Mouse (Mus musculus): ENCODE results near the gene Mpzl1. TPM values are rescaled to one million over a fixed set of nuclear protein-coding genes. Genes with fewer than 3 reads are reported as not detected.

Mpzl1 gene
- polyA plus RNA-seq, 1 experiment from 2014 or later, result 140 TPM

DNA sequence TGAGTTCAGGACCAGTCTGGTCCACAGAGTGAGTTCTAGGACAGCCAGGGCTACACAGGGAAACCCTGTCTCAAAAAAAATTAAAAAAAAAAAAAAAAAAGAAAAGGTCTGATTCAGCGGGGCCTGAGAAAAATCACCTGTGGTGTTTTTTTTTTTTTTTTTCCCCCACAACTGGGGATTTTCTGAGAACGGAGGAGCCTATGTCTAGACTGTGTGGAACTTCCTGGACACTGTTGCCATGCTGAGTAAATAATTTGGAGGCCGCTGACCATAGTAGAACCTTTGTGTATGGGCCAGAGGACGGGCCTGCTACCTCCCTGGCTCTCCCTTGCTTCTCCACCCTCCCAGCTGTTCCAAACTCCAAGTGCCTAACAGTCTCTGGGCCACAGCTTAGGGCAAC lies 34.6 kb upstream of the Mpzl1 start:
- H3K27me3 ChIP-seq, result no peaks in the 10 kb centered on the region
- H3K4me3 ChIP-seq, result no peak overlapping the region
- no peaks in the 10 kb centered on the region for H3K36me3 ChIP-seq
- ATAC-seq (ENCODE audit: low FRiP score), result no peak
- no peaks in the 10 kb centered on the region for H3K4me1 ChIP-seq
- H3K9ac ChIP-seq, result no peak overlapping the region
- H3K9me3 ChIP-seq (replicated peaks), result no peaks in the 10 kb centered on the region
- no peak overlapping the region for H3K4me2 ChIP-seq (replicated peaks)
- 77% methylated on average over 4 of the region's 4 CpGs for whole genome bisulfite sequencing
- no peak overlapping the region for H3K27ac ChIP-seq

DNA sequence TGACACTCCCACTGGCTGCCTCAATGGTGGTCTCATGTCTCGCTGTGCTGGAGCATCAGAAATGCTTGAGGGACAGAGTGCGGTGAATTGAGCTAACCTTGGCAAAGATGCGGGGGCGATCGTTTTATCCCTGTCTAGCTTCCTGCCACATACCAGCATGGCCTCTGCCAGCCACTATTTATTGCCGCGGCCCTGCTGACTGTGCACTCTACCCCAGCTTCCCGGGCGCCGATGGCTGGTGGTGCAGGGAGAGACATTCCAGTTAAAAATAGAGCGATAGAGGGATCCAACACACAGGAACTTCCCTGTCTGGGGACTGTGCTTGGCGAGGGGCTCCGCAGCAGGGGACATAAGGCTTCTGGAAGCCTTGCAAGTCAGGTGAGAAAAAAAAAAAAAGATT lies 33.0 kb upstream of the Mpzl1 start:
- ATAC-seq (ENCODE audit: low FRiP score), result no peak
- H3K9me3 ChIP-seq (replicated peaks), result no peaks in the 10 kb centered on the region
- H3K27ac ChIP-seq, result no peak overlapping the region
- no peak overlapping the region for H3K4me2 ChIP-seq (replicated peaks)
- WGBS, result 58% methylated on average over 13 of the region's 13 CpGs
- H3K4me1 ChIP-seq, result peaks cover 7% of the 10 kb centered on the region
- H3K27me3 ChIP-seq, result no peaks in the 10 kb centered on the region
- no peak overlapping the region for H3K9ac ChIP-seq
- H3K36me3 ChIP-seq, result no peaks in the 10 kb centered on the region
- H3K4me3 ChIP-seq, result no peak overlapping the region

DNA sequence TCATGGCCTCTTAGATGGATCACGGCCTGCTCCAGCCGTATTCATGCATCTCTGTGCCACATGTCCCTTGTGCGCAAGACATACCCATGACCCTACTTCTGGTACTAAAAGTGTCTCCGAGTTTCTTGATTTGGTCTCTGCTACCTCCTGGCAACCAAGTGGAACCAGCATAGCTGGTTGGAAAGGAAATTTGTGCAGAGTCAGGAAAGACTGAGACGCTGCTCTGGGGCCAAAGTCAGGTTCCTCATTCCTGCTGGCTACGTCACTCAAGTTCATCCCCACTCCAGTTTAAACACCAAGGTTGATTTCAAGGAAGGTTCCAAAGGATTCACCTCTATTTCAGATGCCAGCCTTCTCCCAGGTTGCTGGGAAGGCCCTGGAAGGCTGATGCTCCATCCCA lies 32.6 kb upstream of the Mpzl1 start:
- WGBS, result 90% methylated on average over 6 of the region's 6 CpGs
- H3K4me1 ChIP-seq, result peaks cover 8% of the 10 kb centered on the region
- H3K27me3 ChIP-seq, result no peaks in the 10 kb centered on the region

DNA sequence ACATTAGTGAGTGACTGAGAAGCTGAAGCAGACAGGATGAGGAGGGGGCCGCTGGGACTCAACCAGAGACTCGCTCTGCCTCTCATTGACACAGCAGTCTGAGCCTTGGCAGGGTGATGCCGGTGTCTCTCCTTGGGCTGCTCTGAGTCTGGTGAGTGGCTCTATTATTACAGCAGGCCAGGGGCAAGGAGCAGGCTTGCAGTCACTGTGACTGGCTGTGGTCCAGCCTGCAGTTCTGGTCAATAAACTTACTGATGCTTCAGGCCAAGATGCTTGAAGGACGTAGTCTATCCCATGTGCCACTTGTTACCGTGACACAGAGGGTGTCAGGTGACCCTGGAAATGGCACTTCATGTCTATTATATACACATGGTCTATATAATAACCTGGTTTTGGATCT lies 31.4 kb upstream of the Mpzl1 start:
- H3K9me3 ChIP-seq (replicated peaks), result no peaks in the 10 kb centered on the region
- H3K36me3 ChIP-seq, result no peaks in the 10 kb centered on the region
- ATAC-seq (ENCODE audit: low FRiP score), result no peak
- H3K4me3 ChIP-seq, result no peak overlapping the region
- no peaks in the 10 kb centered on the region for H3K27me3 ChIP-seq
- peaks cover 8% of the 10 kb centered on the region for H3K4me1 ChIP-seq
- no peak overlapping the region for H3K27ac ChIP-seq
- no peak overlapping the region for H3K4me2 ChIP-seq (replicated peaks)
- no peak overlapping the region for H3K9ac ChIP-seq
- 78% methylated on average over 5 of the region's 5 CpGs for whole genome bisulfite sequencing

More for the DNA sequence above, 32.6 kb upstream of the Mpzl1 start:
- Histone ChIP-seq H3K36me3 (no peaks in the 10 kb centered on the region), H3K4me2 (replicated peaks) (no peak overlapping the region), H3K27ac (no peak overlapping the region), H3K4me3 (no peak overlapping the region), H3K9me3 (replicated peaks) (no peaks in the 10 kb centered on the region), H3K9ac (no peak overlapping the region)
- ATAC-seq (ENCODE audit: low FRiP score), result no peak

DNA sequence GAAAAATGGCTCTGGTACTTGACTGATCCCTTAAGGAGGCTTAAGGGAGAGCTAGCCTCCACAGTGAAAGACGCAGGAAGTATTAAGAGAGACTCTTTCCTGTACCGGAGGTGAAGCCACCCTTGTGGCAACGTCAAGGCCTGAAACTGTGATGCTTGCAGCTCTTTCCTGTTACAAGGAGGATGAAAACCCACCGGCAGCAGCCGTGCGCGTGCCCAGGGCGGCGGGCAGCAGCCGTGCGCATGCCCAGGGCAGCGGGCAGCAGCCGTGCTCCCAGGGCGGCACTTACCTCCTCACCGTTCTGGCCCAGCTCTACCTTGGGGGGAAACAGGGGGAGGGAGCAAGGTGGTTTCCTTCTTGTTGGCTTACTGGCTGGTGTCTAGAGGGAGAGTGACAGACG lies 28.9 kb upstream of the Mpzl1 start:
- Histone ChIP-seq H3K27ac (no peak overlapping the region), H3K4me1 (peaks cover 8% of the 10 kb centered on the region), H3K4me2 (replicated peaks) (no peak overlapping the region), H3K36me3 (no peaks in the 10 kb centered on the region), H3K4me3 (no peak overlapping the region), H3K9ac (no peak overlapping the region), H3K9me3 (replicated peaks) (no peaks in the 10 kb centered on the region), H3K27me3 (no peaks in the 10 kb centered on the region)
- 70% methylated on average over 16 of the region's 16 CpGs for WGBS
- ATAC-seq (ENCODE audit: low FRiP score), result no peak

DNA sequence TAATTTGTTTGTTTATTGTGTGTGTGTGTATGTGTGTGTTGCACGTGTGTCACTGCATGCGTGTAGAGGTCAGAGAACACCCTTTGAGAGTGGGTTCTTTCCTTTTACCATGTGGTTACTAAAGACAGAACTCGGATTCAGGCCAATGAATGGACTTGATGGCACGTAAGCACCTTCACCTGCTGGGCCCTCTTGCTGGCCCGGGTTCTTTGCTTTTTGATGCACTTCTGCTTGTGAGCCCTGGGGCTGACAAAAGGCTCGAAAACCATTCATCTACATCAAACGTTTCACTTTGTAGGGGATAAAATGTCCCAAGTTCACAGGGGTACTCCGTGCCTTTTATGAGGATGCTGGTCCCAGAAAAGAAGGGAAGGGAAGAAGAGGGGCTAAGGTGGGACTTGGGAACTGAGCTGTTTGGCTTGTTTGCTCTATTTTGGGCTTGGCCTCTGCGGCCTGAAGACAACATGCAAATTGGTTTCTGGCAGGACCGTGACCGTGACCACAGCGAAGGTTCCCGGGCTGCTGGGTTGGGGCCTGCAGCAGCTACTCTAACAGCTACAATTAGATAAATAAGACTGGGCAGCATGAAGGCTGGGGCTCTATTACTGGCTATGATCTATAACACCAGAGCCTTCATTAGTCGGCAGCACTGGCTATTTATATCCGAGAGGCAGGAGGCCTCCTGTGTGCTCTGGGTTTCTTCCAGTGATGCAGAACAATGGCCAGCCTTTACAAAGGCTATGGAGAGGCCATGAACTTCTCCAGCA lies 28.3 kb upstream of the Mpzl1 start:
- Histone ChIP-seq H3K4me1 (peaks cover 8% of the 10 kb centered on the region), H3K36me3 (no peaks in the 10 kb centered on the region), H3K27me3 (no peaks in the 10 kb centered on the region), H3K4me2 (replicated peaks) (no peak overlapping the region), H3K4me3 (no peak overlapping the region), H3K9ac (no peak overlapping the region), H3K27ac (no peak overlapping the region), H3K9me3 (replicated peaks) (no peaks in the 10 kb centered on the region)
- no peak for ATAC-seq (ENCODE audit: low FRiP score)
- WGBS, result 37% methylated on average over 15 of the region's 15 CpGs

DNA sequence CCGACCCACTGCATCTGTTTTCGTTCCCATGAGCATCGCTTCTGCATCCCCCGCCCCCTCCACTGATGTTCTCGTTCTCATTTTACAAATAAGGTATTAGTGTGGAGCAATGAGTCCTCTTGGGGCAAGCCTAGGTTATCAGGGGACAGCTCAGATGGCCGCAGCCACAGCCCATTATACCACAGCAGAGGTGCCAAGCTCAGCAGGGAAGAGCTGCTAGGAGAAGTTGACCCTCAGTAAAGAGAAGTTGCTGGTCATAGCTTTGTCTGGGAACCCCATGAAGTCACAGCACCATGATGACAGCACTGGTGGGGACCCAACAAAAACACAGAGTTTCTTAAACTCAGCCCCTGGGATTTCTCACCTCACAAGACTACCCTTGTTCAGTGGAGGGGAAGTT lies 27.4 kb upstream of the Mpzl1 start:
- no peaks in the 10 kb centered on the region for H3K9me3 ChIP-seq (replicated peaks)
- H3K4me1 ChIP-seq, result peaks cover 8% of the 10 kb centered on the region
- H3K36me3 ChIP-seq, result no peaks in the 10 kb centered on the region
- H3K4me2 ChIP-seq (replicated peaks), result no peak overlapping the region
- H3K27ac ChIP-seq, result no peak overlapping the region
- WGBS, result 77% methylated on average over 6 of the region's 6 CpGs
- no peak for ATAC-seq (ENCODE audit: low FRiP score)
- no peaks in the 10 kb centered on the region for H3K27me3 ChIP-seq
- no peak overlapping the region for H3K9ac ChIP-seq
- H3K4me3 ChIP-seq, result no peak overlapping the region

DNA sequence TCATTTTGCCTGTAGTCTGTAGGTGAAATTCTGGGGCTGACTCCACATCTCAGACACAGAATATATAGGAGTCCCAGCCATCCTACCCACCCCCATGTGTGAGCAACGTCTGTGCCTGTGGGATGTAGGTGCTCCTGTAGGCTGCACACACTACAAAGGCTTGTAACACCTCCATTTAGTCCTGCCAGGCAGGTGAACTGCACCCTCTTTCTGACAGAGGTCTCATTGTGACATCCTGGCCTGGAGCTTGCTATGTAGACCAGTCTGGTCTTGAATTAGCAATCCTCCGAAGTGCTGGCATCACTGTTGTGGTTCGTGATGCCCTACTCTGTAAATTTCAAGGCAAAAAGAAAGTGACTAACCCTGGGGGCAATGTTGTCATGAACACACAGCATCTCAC lies 26.9 kb upstream of the Mpzl1 start:
- no peaks in the 10 kb centered on the region for H3K27me3 ChIP-seq

DNA sequence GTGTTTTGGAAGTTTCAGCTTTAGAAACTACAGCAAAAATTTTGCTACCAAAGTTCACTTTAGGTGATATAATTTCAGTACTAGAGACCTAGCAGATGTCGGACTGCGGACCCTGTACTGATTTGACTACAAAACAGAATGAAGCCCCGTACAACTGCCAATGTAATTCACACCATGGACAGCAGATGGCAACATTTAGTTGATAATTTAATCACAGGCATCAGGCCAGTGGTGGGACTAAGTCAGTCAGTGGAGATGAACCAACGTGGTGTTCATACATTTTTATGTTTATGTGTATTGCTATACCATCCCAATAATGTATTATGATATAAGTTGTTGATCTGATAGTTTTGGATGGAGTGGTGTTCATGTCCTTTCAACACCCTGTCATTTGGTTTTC lies 26.4 kb upstream of the Mpzl1 start:
- Histone ChIP-seq H3K27me3 (no peaks in the 10 kb centered on the region), H3K4me1 (peaks cover 8% of the 10 kb centered on the region), H3K4me3 (no peak overlapping the region), H3K27ac (no peak overlapping the region), H3K36me3 (no peaks in the 10 kb centered on the region), H3K9ac (no peak overlapping the region), H3K9me3 (replicated peaks) (no peaks in the 10 kb centered on the region), H3K4me2 (replicated peaks) (no peak overlapping the region)
- ATAC-seq (ENCODE audit: low FRiP score), result peak; percentile 47
- WGBS, result 20% methylated on average over 4 of the region's 4 CpGs

More for the DNA sequence above, 26.9 kb upstream of the Mpzl1 start:
- no peak overlapping the region for H3K9ac ChIP-seq
- H3K4me2 ChIP-seq (replicated peaks), result no peak overlapping the region
- no peak for ATAC-seq (ENCODE audit: low FRiP score)
- H3K4me1 ChIP-seq, result peaks cover 8% of the 10 kb centered on the region
- WGBS, result 55% methylated on average over 3 of the region's 3 CpGs
- no peak overlapping the region for H3K4me3 ChIP-seq
- no peak overlapping the region for H3K27ac ChIP-seq
- no peaks in the 10 kb centered on the region for H3K36me3 ChIP-seq
- no peaks in the 10 kb centered on the region for H3K9me3 ChIP-seq (replicated peaks)

DNA sequence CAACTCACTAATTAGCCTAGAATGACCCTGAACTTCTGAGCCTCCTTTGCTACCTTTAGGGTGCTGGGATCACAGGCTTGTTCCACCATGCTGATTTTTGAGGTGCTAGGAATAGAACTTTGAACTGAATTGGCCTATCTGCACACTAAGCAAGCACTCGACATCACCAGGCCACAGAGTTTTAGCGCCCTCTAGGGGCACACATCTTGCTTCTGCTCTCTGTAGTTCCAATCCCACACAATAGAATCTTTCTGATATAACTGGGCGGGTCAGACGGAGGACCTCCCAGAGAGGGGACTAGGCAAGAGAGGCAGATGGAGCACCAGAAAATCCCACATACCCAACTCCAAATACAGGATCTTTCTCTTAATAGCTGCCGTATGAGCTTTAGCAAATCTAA lies 24.3 kb upstream of the Mpzl1 start:
- H3K36me3 ChIP-seq, result no peaks in the 10 kb centered on the region
- WGBS, result 35% methylated on average over 5 of the region's 5 CpGs
- H3K27me3 ChIP-seq, result no peaks in the 10 kb centered on the region
- no peaks in the 10 kb centered on the region for H3K9me3 ChIP-seq (replicated peaks)
- H3K4me3 ChIP-seq, result no peak overlapping the region
- H3K4me2 ChIP-seq (replicated peaks), result no peak overlapping the region
- H3K27ac ChIP-seq, result no peak overlapping the region
- ATAC-seq (ENCODE audit: low FRiP score), result peak; percentile 36; the same call in 1 of the 2 replicates
- H3K4me1 ChIP-seq, result peaks cover 8% of the 10 kb centered on the region
- no peak overlapping the region for H3K9ac ChIP-seq

DNA sequence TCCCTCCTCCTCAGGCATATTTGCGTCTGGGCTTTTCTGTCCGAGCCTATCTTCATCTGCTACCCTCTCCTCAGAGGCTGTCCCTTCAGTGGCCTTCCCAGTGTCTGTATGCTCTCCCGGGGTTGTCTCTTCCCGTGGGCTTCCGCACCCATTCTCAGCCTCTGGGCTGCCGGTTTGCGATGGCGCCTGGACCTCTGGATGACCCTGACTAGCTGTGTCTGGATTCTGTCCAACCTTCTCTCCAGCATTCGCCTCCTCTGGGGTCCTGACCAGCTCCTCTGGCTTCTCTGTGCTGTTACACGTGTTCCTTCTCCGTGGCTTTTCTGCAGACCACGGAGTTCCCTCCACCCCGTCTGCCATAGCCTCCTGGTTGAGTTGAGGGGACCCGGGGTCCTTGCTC lies 21.1 kb upstream of the Mpzl1 start:
- Histone ChIP-seq H3K4me3 (no peak overlapping the region), H3K36me3 (no peaks in the 10 kb centered on the region), H3K9me3 (replicated peaks) (no peaks in the 10 kb centered on the region), H3K9ac (no peak overlapping the region), H3K27ac (no peak overlapping the region), H3K4me1 (no peaks in the 10 kb centered on the region), H3K4me2 (replicated peaks) (no peak overlapping the region), H3K27me3 (no peaks in the 10 kb centered on the region)
- no peak for ATAC-seq (ENCODE audit: low FRiP score)
- WGBS, result 90% methylated on average over 14 of the region's 14 CpGs

DNA sequence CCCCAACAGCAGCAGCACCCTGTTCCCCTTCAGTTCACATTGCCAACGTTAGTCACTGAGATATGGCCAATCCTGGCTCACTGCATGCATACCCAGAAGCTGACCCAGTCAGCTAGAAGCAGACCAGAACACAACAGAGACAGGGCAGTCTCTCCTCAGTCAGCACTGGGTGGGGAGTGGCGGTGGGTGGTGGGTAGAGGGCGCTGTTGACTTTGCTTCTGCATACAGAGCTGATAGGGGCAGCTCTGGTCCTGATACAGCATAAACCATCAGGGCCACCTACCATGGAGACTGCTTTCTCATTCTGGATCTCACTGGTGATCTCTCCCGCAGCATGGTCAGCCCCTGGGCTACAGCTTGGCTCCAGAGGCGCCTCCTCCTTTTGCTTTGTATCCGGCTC lies 20.7 kb upstream of the Mpzl1 start:
- no peak overlapping the region for H3K9ac ChIP-seq
- no peaks in the 10 kb centered on the region for H3K4me1 ChIP-seq
- H3K4me2 ChIP-seq (replicated peaks), result no peak overlapping the region
- WGBS, result 68% methylated on average over 6 of the region's 6 CpGs
- no peak overlapping the region for H3K27ac ChIP-seq
- no peaks in the 10 kb centered on the region for H3K9me3 ChIP-seq (replicated peaks)
- ATAC-seq (ENCODE audit: low FRiP score), result no peak
- H3K36me3 ChIP-seq, result no peaks in the 10 kb centered on the region
- no peaks in the 10 kb centered on the region for H3K27me3 ChIP-seq
- H3K4me3 ChIP-seq, result no peak overlapping the region

DNA sequence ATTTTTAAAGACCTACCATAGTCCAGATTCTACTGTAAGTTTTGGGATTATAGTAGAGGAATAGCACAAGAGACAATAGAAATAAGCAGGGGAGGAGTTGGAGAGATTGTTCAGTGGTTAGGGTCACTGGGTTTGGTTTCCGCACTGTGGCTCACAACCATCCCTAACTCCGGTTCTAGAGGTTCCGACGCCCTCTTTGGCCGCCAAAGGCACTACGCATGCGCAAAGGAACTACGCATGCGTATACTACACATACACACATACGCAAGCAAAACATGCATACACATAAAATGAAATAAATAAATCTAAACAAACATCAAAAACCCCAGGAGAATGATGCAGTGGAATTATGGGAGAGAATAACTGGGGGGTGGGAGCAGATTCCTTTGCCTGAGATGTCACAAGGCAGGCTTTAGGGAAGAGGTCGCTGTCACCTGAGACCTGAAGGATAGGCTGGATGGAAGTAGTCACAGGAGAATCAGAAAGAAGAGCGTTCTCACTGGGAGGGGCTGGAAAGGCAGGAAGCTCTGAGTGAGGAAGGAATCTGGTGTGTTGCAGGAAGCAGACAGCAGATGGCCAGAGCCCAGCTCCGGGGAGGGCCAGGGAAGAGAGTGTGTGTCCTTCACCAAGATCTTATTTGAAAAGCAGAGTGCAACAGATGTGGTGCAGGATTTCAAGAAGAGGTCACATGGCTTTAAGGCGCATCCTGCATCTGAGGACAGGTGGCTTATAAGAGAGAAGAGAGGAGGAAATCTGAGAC lies 19.0 kb upstream of the Mpzl1 start:
- ATAC-seq (ENCODE audit: low FRiP score), result no peak
- 87% methylated on average over 14 of the region's 14 CpGs for WGBS
- Histone ChIP-seq H3K4me3 (no peak overlapping the region), H3K27ac (no peak overlapping the region), H3K9ac (no peak overlapping the region), H3K9me3 (replicated peaks) (no peaks in the 10 kb centered on the region), H3K4me1 (no peaks in the 10 kb centered on the region), H3K27me3 (no peaks in the 10 kb centered on the region), H3K36me3 (no peaks in the 10 kb centered on the region), H3K4me2 (replicated peaks) (no peak overlapping the region)

Data from hindbrain, embryonic 12.5 days (tissue).